Mouse (Mus musculus) E14TG2a.4 (cell line): ENCODE measurements around the gene Cdyl.

Experiments
- CTCF ChIP-seq: conservative IDR thresholded peaks from 2 replicates; pipeline ENCODE4 v1.5.1; 2014; ENCODE audit warnings: low read length
- NANOG ChIP-seq: IDR thresholded peaks from 2 replicates; pipeline ENCODE4 v1.6.1; 2014; ENCODE audit warnings: borderline replicate concordance, low read length, mixed read lengths

GRCm38 (mm10) chr13:35765817-35766216 is 106.2 kb downstream of the Cdyl start:
- TF ChIP-seq CTCF (no peak), NANOG (no peak)
